Mouse (Mus musculus) cerebellum, adult 8-10 months (tissue): ENCODE data around the gene Nlgn1.
A peak's percentile ranks its signal among the peaks of the same experiment; 100 is the strongest.

Experiments used
- DNase-seq: peaks from one replicate; pipeline ENCODE4 v3.0.0; 2022

Nlgn1 gene

GRCm38 (mm10) chr3:26332400-26333238, at the start of gene Nlgn1:
Gene Nlgn1 (minus strand): TSS chr3:26332460.
- no peak for DNase-seq

- no peak for DNase-seq
Measured at GRCm38 (mm10) chr3:26378272-26378671, 46.0 kb upstream of the Nlgn1 start.

GRCm38 (mm10) chr3:26355082-26355481, 22.8 kb upstream of the Nlgn1 start:
- DNase-seq = no peak

- DNase-seq = no peak
Measured at GRCm38 (mm10) chr3:26354483-26355030, 22.3 kb upstream of the Nlgn1 start.

GRCm38 (mm10) chr3:26337495-26337894, 5.2 kb upstream of the Nlgn1 start:
- no peak for DNase-seq

GRCm38 (mm10) chr3:26333239-26333811, 1.1 kb upstream of the Nlgn1 start:
- DNase-seq = peak; percentile 8

- DNase-seq = peak; percentile 8
Measured at GRCm38 (mm10) chr3:26331177-26332061, 841 bp downstream of the Nlgn1 start.

GRCm38 (mm10) chr3:26330863-26331176, 1.4 kb downstream of the Nlgn1 start:
- no peak for DNase-seq

- DNase-seq = no peak
Measured at GRCm38 (mm10) chr3:26330019-26330418, 2.2 kb downstream of the Nlgn1 start.

GRCm38 (mm10) chr3:26324510-26324909, 7.8 kb downstream of the Nlgn1 start:
- DNase-seq = no peak

- DNase-seq = no peak
Measured at GRCm38 (mm10) chr3:26317397-26317796, 14.9 kb downstream of the Nlgn1 start.

- no peak for DNase-seq
Measured at GRCm38 (mm10) chr3:26297869-26298268, 34.4 kb downstream of the Nlgn1 start.

- DNase-seq = no peak
Measured at GRCm38 (mm10) chr3:26270894-26271795, 61.1 kb downstream of the Nlgn1 start.

GRCm38 (mm10) chr3:26246564-26246963, 85.7 kb downstream of the Nlgn1 start:
- no peak for DNase-seq

GRCm38 (mm10) chr3:26243274-26243673, 89.0 kb downstream of the Nlgn1 start:
- no peak for DNase-seq

- no peak for DNase-seq
Measured at GRCm38 (mm10) chr3:26230006-26230405, 102.3 kb downstream of the Nlgn1 start.

- no peak for DNase-seq
Measured at GRCm38 (mm10) chr3:26228827-26229226, 103.4 kb downstream of the Nlgn1 start.

GRCm38 (mm10) chr3:26228172-26228781, 104.0 kb downstream of the Nlgn1 start:
- DNase-seq = no peak

GRCm38 (mm10) chr3:26223500-26223899, 108.8 kb downstream of the Nlgn1 start:
- DNase-seq = no peak

- no peak for DNase-seq
Measured at GRCm38 (mm10) chr3:26216231-26216630, 116.0 kb downstream of the Nlgn1 start.

GRCm38 (mm10) chr3:26202702-26203101, 129.6 kb downstream of the Nlgn1 start:
- no peak for DNase-seq

GRCm38 (mm10) chr3:26201410-26201809, 130.8 kb downstream of the Nlgn1 start:
- no peak for DNase-seq
